Mouse (Mus musculus) forelimb bud, embryonic 11.5 days (tissue): Measurements from ENCODE around the gene Exoc3l2.
A peak's percentile ranks its signal among the peaks of the same experiment; 100 is the strongest.

Experiments
- DNase-seq: peaks from one replicate; pipeline ENCODE4 v3.0.0-alpha.2; 2012; ENCODE audit warnings: low read depth, low spot score

Exoc3l2 gene

DNA sequence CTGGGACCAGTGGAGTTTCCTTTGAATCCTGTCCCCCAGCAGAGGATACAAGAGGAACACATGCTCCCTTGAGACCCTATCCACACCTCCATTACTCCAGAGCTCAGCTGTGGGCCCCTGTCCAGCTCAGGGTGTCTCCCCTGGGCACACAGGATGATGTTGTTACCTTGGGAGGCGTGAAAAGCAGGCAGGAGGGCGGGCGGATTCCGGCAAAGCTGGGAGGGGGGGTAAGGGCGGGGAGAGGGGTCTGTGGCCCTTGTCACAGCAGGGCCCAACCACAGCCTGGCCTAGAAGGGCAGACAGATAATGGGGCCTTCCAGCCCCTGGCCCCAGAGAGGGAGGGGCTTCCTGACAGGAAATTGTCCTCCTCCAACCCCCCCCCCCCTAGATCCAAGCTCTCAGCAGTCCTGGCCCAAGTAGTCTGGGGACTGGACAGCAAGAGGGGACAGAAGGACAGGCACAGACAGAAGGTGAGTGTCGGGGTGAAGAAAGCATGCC, at the start of gene Exoc3l2:
Gene Exoc3l2 (plus strand): TSS at position 448 of the 498 bp plus-strand sequence.
- no peak for DNase-seq

DNA sequence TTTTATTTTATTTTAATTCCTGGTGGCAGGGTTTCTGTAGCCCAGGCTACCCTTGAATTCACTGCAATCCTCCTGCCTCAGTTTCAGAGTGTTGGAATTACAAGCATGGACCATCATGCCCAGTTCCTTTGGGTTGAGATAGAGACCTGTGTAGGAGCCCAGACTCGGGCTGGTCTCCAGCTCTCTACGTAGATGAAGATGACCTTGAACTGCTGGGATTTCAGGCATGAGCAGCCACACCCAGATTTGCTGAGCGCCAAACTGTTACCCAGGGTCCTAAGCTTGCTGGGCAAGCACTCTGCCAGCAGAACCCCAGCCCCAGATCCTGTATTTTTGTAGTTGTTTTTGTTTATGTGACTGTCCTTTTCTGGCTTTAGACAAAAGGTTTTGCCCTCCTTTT, 49.6 kb upstream of the Exoc3l2 start:
- no peak for DNase-seq

DNA sequence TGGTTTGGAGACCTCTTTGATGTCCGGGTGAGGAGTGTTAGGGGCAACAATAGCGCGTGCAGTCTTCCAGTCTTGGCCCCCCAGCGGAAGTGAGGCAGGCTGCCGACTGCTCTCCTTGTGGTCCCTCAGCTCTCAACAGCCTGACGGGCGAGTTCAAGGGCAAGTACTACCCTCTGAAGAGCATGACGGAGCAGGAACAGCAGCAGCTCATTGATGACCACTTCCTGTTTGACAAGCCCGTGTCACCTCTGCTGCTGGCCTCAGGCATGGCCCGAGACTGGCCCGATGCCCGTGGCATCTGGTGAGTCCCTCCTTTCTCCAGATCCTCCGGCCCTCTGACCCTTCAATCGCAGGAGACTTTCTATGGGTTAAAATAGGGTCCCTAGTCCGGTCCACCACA, 46.5 kb upstream of the Exoc3l2 start:
- no peak for DNase-seq

DNA sequence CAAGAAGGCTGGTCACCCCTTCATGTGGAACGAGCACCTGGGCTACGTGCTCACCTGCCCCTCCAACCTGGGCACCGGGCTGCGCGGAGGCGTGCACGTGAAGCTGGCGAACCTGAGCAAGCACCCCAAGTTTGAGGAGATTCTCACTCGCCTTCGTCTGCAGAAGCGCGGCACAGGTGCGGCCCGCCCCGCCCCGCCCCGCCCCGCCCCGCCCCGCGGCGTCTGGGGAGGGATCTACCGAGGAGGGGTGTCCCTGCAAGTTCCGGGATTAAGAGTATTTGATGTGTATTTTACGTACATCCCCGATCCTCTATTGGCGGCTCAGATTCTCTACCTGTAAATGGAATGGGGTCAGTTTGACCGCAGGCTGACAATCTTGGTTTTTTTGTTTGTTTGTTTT, 43.0 kb upstream of the Exoc3l2 start:
- DNase-seq, result no peak

DNA sequence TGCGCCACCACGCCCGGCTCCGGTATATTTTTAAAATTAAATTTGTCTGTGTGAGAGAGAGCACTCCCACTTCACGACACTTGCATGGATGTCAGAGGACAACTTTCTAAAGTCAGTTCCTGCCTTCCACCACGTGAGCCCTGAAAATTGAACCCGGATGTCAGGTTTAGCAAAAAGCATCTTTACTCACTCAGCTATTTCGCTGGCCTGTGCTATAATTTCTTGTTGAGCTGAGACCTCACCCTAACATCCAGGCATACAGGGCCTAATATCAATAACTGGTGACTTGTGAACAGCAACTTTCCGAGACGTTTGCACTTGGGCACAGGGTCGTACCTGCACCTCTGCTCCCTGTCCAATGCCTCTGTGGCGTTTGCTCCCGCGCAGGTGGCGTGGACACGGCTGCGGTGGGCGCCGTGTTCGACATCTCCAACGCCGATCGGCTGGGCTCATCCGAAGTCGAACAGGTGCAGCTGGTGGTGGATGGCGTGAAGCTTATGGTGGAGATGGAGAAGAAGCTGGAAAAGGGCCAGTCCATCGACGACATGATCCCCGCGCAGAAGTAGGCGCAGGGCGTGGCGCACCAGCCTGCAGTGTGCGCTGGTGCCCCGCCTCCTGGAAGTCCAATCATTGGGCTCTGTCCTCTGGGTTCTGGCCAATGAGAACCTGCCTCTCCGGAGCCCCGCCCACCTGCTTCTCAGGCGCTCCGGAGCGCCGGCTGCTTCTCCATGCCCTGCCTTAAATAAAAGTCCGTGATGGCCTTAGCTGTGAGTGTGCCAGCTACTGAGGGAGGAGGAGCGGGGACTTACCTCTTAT, 42.1 kb upstream of the Exoc3l2 start:
- peak; percentile 76 for DNase-seq

DNA sequence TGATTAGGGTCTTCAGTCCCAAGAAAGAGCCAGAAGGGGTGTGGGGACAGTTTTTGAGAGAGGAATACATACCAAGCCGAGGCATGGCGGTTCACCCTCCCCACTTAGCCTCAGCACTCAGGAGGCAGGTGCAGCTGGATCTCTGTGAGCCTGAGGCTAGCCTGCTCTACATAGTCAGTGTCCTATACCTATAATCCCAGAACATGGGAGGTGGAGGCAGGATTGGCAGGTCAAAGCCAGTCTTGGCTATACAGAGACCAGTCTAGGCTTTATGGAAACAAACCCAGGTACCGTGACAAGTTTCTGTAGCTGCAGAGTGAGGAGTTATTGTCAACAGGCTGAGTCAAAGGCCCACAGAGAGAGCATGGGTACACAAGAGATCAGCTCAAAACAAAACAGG, 40.0 kb upstream of the Exoc3l2 start:
- no peak for DNase-seq

DNA sequence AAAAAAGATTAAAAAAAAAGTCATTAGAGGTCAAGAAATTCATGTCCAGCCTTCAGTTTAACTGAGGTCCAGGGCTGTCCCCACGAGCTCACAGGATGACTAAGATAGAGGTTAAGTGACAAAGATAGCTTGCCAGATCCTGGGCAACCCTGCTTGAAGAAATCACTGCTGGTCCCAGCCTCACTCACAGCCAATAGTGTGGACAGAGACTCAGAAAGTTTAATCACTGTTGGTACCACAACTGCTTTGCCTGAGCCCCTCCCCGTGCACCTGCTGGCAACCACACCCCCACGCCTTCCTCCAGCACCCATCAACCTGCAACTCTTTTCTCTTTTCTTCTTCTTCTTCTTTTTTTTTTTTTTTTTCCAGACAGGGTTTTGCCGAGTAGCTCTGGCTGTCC, 39.1 kb upstream of the Exoc3l2 start:
- DNase-seq, result no peak

DNA sequence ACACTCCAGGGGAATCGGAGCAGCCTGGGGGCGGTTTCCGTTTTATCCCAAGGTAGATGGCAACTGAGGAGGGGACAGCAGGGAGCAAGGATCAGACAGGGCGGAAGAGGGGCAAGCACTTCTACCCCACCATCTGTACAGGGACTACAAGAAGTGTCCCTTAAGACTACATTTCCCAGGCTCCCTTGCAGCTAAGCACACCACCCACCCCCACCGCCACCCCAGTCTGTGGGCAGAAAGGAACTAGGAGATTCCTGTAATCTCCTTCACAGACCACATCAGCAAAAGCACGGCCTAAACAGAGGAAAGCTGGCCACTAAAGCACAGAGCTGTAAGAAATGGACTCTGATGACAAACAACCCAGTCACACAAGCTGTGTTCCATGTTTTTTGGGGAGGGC, 36.8 kb upstream of the Exoc3l2 start:
- DNase-seq, result no peak

DNA sequence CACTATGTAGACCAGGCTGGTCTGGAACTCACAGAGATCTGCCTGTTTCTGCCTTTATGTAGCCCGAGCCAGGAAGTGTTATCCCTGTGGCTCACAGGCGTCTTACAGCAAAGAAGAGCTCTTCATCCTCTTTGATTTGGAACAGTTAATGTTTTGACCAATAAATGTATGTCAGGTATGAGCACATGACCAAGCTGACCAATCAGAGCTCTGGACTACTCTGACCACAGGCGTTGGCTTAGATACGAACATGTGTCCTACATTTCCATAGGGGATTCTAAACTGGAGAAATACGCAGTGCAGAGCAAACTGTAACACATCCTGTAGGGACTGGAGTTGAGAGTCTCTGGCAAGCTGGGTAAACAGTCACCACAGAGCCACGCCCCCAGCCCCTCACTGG, 36.2 kb upstream of the Exoc3l2 start:
- DNase-seq, result no peak

DNA sequence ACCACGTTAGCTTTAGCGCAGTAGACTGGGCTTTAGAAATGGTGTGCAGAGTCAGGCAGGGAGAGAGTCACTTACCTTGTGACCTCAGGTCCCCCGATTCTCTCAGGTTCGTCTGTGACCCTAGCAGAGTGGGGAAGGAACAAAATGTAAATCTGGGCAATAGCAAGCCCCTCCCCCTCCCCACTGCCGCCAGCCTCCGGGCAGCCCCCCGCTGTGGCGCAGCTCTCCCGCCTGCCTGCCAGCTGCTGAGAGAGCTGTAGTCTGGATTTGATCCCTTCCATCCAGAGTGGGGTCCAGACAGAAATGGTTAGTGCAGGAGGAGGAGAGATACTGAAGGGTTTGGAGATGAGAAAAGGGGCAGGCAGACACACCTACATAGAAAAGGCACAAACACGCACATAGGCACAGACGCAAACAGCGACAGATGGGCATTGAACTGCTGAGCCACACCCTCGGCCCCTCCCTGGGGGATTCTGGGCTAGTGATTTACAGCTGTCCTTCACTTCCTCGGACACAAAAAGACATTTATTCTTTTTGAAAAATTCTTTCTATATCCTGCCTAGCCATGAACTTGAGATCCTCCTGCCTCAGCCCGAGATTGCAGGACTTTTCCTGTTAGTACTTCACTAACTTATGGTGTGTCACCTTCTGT, 35.0 kb upstream of the Exoc3l2 start:
- no peak for DNase-seq

DNA sequence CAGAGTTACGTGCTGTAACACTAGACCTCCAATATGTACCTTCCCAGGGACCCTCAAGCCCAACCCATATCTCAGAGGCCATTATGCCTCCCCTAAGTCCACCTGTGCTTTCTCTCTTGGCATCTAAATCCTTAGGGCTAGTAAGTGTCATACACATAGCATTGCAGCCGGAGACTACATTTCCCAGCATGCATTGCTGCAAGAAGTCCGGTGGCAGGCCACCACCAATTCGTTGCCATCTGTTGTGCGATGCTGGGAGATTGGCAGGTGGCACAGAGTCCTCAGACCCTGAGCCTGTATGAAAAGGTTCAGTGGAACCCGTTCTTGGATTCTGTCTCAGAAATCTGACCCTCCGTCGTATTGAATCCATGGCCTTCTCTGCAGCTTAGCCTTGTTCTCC, 33.4 kb upstream of the Exoc3l2 start:
- DNase-seq, result no peak

DNA sequence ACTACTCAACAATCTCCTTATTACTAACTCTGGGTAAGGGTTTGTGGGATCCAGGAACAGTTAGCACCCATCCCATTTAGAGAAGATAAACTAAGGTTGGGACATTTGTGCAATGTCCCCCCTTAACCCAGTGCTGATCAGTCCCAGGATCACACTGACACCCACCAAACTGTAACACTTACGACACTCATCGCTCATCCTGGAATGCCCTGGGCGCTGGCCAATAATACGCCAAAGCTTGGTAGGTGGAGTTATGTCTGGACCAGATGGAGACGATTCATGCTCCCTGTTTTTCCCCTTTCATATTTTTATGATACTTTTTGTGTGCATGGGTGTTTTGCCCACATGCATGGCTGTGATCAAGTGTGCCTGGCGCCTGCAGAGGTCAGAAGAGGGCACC, 32.7 kb upstream of the Exoc3l2 start:
- no peak for DNase-seq

DNA sequence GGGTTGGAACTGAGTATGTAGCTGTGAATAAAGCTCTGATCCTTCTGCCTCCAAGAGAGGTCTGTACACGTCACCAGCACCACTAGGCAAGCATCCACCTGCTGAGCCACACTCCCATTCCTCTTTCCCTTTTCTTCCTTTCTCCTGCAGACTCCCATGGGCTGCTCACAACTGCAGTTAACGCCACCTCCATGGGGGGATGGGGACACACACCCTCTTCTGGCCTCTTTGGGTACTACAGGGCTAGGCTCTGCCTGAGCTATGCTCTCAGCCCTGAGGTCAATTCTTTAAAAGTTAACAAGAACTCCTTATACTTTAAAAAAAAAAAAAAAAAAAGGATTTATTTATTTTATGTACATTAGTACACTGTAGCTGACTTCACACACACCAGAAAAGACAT, 30.7 kb upstream of the Exoc3l2 start:
- no peak for DNase-seq

DNA sequence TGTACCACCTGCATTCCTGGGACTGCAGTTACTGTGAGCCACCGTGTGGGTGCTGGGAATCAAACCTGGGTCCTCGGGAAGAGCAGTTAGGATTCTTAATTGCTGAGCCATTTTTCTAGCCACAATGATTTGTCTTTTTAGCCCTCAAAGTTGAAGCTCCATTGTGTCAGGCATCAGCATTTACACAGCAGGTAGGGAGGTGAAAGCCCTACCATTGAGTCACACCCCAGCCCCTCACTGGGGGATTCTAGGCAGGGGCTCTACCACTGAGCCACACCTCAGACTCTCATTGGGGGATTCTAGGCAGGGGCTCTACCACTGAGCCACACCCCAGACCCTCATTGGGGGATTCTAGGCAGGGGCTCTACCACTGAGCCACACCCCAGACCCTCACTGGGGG, 26.9 kb upstream of the Exoc3l2 start:
- no peak for DNase-seq

DNA sequence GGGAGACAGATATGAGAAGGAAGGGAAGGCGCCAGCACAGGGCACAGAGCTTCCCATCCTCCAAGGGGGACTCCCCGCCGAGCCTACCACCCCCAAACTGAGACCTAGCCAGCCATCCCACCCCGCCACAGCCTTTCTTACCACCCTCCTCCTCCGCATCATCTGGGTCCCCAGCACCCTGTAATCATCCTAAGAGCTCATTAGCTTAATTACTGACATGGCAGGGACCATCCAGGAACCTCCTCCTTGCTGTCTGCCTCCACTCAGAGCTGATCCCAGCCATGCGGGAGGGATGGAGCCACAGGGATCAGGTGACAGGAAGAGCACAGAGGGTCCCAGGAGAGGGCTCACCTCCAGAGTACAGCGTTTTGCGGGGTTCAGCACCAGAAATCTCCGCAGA, 26.1 kb upstream of the Exoc3l2 start:
- no peak for DNase-seq

DNA sequence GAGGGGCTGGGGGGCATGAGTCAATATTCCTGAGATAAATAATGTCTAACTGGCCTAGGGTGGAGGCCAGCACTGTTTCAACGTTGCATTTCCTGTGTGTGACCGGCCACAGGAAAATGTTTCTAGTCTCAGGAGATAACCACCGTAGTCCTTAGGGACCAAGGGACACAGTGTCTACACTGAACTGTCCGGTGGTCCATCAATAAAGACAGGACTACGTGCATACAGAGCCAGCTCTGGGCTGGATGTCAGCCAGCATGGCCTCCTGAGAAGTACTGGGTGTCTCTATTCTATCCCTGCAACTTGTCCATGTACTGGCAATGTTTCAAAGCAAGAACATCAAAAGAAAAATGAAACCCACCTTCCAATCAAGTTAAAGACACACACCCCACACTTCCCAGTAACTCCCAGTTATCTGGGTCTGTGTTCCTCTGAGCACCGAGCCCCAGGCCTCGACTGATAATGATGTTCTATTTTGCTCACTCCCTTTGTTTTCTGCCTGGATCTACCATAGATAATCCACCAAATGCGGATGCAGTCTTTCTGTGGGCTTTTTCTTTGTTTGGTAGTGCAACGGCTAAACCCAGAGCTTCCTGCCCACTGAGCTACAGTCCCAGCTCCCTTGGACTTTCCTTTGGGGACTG, 21.6 kb upstream of the Exoc3l2 start:
- DNase-seq, result no peak

DNA sequence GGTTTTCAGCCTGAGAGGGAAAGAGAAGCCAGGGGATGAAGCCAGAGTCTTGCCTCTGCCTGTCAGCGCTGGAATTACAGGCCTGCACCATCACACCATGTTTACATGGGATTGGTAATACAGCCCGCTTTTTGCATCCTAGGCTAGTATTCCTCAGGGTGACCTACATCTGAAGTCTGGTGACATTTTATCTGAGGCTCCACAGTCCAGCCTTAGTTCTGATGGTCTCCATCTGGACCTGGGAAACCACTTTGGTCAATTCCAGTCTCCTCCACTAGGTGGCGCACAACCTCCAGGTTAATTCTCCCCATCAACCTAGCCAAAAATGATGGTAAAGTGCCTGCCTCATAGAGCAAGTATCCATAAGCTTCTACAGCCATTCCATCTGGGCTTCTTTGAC, 19.8 kb upstream of the Exoc3l2 start:
- peak; percentile 80 for DNase-seq

DNA sequence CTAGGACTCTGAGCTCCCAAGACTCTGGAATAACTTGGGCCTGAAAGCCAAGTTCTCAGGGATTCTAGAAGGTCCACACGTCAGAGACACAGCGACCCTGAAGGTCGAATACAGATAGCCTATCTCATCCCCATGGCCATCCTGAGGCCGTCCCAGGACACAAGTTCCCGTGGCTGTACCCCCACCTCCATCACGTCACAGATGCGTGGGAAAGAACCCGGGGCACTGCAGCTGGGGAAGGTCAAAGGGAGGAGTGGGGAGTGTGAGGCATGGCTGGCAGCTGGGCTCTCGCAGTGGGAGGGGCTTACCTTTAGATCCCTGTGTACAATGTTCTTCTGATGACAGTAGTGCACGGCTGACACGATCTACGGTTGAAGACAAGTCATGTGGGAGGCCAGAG, 18.3 kb upstream of the Exoc3l2 start:
- DNase-seq, result no peak

DNA sequence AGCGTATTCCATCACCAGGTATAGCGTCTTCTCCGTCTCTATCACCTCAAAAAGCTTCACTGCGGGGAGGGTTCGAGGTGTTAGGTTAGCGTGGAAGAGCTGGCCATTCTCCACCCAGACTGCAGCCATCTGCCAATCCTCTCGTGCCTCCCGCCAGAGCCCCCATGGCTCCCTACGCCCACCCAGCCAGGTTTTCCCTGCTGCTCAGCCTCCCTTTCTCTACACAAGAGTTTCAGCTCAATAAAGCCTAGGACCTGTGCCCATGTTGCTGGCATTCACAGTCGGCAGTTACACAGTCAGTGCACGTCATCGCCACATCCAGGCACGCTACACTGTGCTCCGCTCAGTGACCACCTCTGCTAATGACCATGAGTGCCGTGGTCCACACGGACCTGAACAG, 15.4 kb upstream of the Exoc3l2 start:
- no peak for DNase-seq

DNA sequence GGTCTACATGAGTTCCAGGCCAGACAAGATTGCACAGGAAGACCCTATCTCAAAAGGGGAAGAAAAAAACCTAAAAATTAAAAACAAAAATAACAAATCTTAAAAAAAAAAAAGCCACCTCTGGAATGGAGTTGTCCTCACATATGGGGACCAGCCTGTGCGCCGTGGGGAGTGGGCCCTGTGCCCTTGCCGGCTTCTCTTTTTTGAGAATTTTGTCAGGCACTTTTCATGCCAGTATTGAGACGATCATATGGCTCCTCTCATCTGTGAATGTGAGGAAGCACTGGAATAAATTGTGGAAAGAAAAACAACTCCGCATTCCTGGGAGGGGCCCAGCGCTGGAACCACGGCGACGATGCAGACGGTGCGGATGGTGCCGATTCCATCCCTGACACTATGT, 14.0 kb upstream of the Exoc3l2 start:
- DNase-seq, result no peak

DNA sequence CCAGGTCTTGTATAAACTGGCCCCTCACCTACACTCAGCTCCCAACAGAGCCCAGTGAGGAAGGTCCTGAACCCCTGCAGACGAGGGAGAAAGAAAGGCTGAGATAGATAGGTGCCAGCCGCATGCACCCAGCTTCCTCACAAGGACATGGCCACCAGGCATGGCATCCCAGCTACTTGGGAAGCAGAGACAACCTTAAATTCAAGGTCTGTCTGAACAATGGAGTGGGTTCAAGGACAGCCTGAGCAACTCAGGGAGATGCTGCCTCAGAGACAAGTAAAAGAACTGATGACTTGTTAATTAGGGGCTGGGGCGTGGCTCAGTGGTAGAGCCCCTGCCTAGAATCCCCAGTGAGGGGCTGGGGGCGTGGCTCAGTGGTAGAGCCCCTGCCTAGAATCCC, 7.9 kb upstream of the Exoc3l2 start:
- DNase-seq, result no peak

DNA sequence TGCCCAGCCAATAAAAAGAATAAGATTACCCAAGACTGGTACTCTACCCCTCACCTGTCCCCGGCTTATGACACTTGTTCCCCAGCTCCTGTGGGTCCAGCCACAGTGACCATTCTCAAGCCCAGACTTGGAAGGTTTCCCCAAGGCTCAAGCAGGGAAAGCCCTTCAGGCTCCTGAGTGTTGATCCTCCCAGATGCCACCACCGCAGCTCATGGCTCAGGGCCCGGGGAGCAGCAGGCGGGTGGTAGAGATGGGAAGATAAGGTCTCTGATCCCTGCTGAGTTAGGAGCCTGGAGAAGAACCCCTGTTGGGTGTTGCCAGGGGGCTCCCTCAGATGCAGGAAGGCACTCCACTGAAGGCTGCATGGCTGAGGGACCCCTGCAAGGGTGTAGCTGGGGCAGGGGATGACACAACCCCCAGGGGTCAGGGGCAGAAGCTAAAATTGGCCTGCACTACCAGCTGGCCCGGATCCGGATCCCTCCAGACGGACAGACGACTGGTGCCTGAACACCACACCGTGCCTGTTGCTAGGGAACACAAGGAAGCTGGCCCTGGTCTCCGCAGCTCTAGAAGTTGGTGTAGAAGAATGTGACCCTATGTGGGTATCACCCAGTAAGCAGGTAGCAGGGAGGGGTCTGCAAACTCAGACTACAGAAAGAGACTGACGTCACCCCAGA, 7.2 kb upstream of the Exoc3l2 start:
- no peak for DNase-seq
